Mouse (Mus musculus): Measurements from ENCODE around the gene Arhgef15.
A peak's percentile ranks its signal among the peaks of the same experiment; 100 is the strongest.

- TF ChIP-seq POLR2A (IDR thresholded peaks at IDR 0.05; ENCODE audit: insufficient read depth, low read depth, low read length) (0 out of 2 replicates have a peak, but pooled peaks have one; percentile 28), CTCF (IDR thresholded peaks at IDR 0.05; ENCODE audit: insufficient read depth, low read depth, low read length) (no peak)
These were observed 17.6 kb downstream of the Arhgef15 start for GRCm38 (mm10) chr11:68939451-68940304.

Data from olfactory bulb, adult 2 months (tissue).